Mouse (Mus musculus) adrenal gland, adult 8-10 months (tissue): Measurements from ENCODE around the gene Birc2. TPM values are rescaled to one million over a fixed set of nuclear protein-coding genes. Genes with fewer than 3 reads are reported as not detected.

Source experiments
- DNase-seq: peaks from one replicate; pipeline ENCODE4 v3.0.0; 2022
- total RNA-seq, 4 experiments: library from RNA; stranded (reverse); gene quantifications; 2 replicates each; pipeline ENCODE4 v1.2.4; 2022

Gene Birc2
- total RNA-seq, 4 experiments from 2014 or later = 62.9 to 77.8 (median 70.3) TPM

- no peak for DNase-seq
Observed at GRCm38 (mm10) chr9:7845216-7845895, 8.5 kb upstream of the Birc2 start.

DNA sequence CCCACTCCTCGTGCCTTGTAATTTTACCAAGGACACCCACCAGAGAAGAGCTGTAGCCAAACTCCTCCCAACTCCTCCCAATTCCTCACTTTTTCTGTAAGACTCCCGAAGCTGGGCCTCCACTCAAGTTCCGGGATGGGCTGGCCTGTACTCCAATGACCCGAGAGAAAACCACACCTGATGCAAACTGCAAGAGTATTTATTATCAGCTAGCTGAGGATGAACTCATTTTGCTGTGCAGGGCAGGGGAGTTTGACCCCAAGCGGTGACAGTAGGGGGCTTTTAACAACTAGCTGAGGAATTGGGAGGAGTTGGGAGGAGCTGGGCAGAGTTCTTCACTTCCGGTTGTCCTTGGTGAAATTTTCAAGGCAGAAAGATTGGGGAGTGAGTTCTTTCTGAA, 4.4 kb upstream of the Birc2 start:
- peak; percentile 63 for DNase-seq

- DNase-seq = peak; percentile 30
Observed at GRCm38 (mm10) chr9:7837806-7838440, 1.1 kb upstream of the Birc2 start.

DNA sequence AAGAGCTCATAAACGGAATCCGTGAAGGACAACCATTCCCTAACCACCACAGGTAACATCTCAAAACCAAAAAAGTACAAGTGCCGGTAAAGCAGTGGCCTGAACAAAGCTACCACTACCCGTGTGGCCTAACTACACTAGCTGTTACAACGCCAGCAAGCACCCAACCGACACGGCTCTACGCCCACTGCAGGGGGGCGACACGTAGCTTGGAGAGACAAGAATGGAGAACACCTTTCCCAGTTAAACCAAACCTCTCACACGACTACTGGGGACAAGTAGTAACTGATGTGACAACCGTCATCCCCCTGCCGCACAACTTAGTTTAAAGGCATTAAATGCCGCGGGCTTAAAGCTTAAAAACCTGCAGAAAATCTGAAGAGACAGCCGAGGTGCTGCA, 533 bp downstream of the Birc2 start:
- peak; percentile 36 for DNase-seq

GRCm38 (mm10) chr9:7835302-7835701, 1.6 kb downstream of the Birc2 start:
- DNase-seq = no peak

GRCm38 (mm10) chr9:7833421-7833820, 3.4 kb downstream of the Birc2 start:
- no peak for DNase-seq

- DNase-seq = no peak
Observed at GRCm38 (mm10) chr9:7829531-7830528, 7.0 kb downstream of the Birc2 start.

GRCm38 (mm10) chr9:7828706-7829105, 8.2 kb downstream of the Birc2 start:
- no peak for DNase-seq

- no peak for DNase-seq
Observed at GRCm38 (mm10) chr9:7824916-7825315, 11.9 kb downstream of the Birc2 start.

GRCm38 (mm10) chr9:7822758-7823157, 14.1 kb downstream of the Birc2 start:
- no peak for DNase-seq

DNA sequence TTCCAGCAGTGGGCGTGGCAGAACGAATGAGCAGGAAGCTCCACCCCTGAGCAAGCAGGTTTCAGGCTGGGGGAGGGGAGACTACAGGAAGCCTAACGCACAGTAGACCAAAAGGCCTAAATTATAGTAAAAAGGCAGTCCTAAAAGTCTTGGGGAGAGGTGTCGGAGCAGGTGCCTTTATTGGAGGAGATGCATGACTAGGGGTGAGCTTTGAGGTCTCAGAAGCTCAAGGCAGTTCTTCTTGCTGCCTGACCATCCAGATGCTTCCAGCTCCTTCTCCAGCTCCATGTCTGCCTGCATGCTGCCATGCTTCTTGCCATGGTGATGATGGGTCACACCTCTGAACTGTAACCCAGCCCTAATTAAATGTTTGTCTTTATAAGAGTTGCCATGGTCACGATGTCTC, 31.8 kb downstream of the Birc2 start:
- no peak for DNase-seq

GRCm38 (mm10) chr9:7798555-7798954, 38.3 kb downstream of the Birc2 start:
- no peak for DNase-seq

- DNase-seq = no peak
Observed at GRCm38 (mm10) chr9:7797542-7797941, 39.3 kb downstream of the Birc2 start.

DNA sequence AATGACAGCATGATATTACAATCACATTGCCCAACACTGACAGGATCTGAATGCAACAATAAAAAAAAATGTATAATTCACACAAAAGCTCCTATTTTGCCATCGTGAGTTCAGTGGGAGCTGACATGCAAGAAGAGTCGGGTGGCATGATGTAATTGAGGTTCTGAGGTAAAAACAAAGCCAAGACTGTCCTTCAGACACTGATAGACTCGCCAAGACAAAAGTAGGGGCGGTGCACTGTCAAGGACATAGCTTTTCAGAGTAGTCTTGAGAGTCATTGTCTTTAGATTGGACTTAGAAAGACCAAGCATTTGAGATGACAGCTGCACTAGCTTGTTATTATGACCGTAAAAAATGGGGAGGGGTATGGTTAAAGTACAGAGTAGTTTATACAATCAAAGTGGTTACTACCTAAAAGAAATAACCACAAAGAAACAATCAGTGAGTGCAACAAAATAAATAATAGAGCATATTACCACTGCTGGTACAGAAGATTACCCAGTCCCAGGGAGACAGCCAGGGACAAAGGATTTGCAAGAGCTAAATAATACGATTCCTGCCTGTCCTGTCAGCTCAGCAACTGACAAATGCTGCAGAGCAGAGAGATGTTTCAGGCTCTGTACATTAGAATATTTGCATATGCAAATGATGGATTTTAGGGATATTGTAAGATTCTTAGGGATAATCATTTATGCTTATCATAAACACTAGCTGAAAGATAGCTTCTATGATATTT, 40.6 kb downstream of the Birc2 start:
- no peak for DNase-seq

GRCm38 (mm10) chr9:7795581-7795980, 41.3 kb downstream of the Birc2 start:
- no peak for DNase-seq

GRCm38 (mm10) chr9:7793561-7793960, 43.3 kb downstream of the Birc2 start:
- no peak for DNase-seq

DNA sequence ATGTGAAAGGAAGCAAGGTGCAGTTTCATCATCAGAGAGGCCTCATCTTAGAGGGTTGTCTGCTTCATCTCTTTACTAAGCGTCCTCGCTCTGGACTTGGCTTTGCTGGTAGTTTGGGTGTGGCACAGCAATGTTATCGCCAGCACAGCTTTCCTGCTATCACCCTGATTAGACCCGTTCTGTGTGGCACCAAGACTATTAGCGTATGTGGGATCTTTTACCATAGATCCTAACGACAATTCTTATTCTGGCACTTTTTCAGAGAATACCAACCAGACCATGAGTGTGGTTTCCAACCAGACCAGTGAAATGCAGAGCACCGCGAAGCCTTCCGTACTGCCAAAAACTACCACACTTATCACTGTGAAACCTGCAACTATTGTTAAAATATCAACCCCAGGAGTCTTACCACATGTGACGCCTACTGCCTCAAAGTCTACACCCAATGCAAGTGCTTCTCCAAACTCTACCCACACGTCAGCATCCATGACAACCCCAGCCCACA, 46.2 kb downstream of the Birc2 start:
- DNase-seq = no peak

DNA sequence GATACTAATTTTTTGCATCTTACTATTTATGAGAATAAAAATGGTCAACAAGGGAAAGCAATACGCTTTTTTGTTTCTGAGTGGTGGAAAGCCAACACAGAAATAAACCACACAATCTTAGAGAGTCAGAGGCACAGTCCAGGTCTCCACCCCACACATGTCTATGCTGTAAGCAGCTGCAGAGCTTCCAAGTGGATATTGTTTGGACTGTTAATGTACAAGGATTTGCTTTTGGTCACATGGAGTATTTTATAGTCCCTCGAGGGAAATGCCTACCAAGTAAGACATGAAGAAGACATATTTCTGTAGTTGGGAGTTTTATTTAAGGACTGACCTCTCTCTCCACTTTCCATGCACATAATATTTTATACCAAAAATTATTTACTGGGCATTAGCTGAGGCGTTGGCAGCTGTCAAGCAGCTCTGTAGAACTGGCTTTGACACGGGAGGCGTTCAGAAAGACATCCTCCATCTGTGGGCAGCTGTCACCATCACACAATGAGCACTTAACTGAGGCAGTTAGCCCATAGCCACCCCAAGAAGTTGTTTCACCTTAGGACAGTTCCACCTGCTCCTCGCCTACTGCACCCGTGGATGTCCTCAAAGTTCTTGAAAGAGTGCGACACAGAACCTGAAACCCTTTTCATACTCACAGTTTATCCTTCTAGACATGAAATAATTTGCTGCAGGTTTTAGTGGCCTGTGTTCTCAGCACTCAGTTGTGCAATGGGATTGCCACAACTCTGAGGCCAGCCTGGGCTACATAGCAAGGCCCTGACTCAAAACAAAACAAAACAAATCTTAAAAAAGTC, 46.9 kb downstream of the Birc2 start:
- no peak for DNase-seq

- DNase-seq = no peak
Observed at GRCm38 (mm10) chr9:7788411-7788810, 48.5 kb downstream of the Birc2 start.

GRCm38 (mm10) chr9:7786086-7786485, 50.8 kb downstream of the Birc2 start:
- no peak for DNase-seq

DNA sequence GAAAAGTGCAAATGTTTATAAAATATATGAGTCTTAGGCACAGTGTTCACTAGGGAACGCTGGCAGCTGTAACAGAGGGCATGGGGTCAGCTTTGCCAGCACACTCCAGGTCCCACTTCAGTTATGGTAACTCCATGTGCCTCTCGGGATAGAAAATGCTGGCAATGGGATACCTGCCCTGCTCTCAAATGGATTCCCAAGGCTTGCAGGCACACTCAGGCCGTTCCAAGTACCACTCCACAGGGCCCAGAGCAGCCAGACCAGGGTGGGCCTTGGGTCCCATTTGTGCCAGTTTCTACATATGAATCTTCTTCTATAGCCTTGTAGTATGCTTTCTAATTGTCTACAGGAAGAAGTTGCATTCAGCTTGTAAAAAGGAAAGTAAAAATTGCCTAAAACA, 51.5 kb downstream of the Birc2 start:
- DNase-seq = no peak
